Mouse (Mus musculus) adrenal gland, adult 2 months (tissue): ENCODE measurements around the gene Mrpl18. TPM values are rescaled to one million over a fixed set of nuclear protein-coding genes. Genes with fewer than 3 reads are reported as not detected.
"Not testable (repeated sequence)": the region's sequence is repeated elsewhere in the genome, so short reads cannot be mapped to it uniquely, and the experiment has no call there.

Experiments
- DNase-seq: peaks from one replicate; pipeline ENCODE4 v3.0.0; 2021
- long read RNA-seq: library from polyadenylated mRNA; stranded (forward); transcript quantifications from one replicate; pipeline ENCODE4 v2.0.0, GENCODE M21; 2021
- polyA plus RNA-seq: library from polyadenylated mRNA; depleted of rRNA; stranded (reverse); fragments of >200 nt; gene quantifications from 2 replicates; pipeline ENCODE4 v1.2.3, GENCODE M21; 2012; rRNA removed
- total RNA-seq, 2 experiments: library from RNA; stranded (reverse); gene quantifications; 2 replicates each; pipeline ENCODE4 v1.2.3; 2021

Mrpl18 gene
- 10 to 100 TPM; 59.6 to 81.3 TPM for total RNA-seq
- polyA plus RNA-seq, result 24.1 and 26.7 TPM in 2 replicates
- long read RNA-seq, transcript Mrpl18-201 (4 exons, 1,219 nt), result major isoform, 70 of 75 reads
- long read RNA-seq, partial matches to known transcripts, result 4 of 75 reads
- long read RNA-seq, other reads (novel, unspliced or antisense), result 1 of 75 reads

- peak; percentile 100 for DNase-seq
Observed at GRCm38 (mm10) chr17:12915881-12916583, at the start of gene Mrpl18. TSS of gene Mrpl18 (minus strand) at chr17:12916345.

GRCm38 (mm10) chr17:12963476-12963875 lies 47.3 kb upstream of the Mrpl18 start:
- DNase-seq, result no peak

DNA sequence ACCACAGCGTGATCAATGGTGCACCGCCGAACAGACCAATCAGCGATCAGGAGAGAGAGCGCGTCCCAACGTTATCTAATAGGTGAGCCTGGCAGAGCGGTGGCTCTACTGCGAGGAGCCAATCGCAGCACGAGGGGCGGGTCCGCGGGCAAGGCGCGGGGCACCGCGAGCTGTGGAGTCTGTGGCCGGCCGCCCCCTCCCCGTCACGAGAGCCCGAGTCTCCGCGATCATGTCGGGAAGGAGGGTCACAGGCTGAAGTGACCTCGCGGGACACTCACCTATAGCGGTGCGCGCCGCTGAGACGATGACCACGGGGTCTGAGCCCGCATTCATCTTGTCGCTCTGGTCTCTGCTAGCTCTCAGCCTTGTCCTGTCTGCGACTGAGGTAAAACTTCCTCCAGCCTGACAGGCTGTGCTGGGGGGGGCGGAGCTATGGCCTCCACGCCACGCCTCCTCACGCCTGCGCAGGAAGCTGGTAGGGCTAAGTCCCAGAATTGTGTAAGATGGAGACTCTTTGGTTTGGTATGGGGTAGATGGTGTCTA lies 44.3 kb upstream of the Mrpl18 start, which contains the start of gene Acat2:
TSS of gene Acat2 (minus strand) at position 417 of the 543 bp plus-strand sequence.
- peak; percentile 97 for DNase-seq

DNA sequence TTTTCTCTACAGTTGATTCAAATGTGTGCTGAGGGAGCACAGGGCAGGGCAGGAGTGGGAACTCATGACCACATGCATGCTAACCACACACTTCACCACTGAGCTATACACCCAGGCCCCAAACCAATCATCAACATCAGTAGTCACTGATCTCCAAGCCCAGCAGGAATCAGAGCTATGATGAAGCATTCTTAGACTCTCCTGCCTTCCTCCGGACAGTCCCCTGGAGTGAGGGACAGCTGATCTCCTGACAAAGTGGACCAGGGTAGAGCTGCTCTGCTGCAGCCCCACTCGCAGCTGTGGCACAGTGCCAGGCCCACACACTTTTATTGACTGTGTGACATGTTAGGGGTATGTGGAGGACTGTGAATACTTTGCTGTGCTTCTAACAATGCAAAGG lies 43.2 kb upstream of the Mrpl18 start:
- DNase-seq, result not testable (repeated sequence)

DNA sequence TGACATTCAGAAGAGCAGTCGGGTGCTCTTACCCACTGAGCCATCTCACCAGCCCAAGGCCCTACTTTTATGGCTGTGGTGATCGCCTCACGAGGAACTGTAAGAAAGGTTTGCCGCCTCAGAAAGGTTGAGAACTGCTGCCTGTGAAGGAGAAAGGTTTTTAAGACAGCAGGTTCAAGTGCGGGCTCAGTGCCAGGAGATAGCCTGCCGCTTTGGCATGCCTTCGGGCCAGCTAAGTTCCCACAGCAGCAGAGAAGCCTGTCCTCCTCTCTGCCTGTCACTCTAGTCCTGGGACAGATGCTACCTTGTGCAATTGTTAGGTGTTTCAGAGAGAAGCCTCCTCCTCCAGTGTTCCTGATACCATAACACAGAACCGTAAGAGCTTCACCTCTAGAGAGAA lies 40.5 kb upstream of the Mrpl18 start:
- DNase-seq, result no peak

DNA sequence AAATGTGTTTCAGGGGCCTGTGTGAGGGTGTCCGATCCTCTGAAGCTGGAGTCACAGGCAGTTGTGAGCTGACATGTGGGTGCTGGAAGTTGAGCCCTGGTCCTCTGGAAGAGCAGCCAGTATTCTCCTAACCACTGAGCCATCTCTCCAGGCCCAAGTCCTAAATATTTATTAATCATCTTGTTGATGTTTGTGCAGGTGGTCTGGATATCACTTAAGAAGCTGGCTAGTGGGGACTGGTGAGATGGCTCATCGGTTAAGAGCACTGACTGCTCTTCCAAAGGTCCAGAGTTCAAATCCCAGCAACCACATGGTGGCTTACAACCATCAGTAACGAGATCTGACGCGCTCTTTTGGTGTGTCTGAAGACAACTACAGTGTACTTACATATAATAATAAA lies 33.5 kb upstream of the Mrpl18 start:
- no peak for DNase-seq

DNA sequence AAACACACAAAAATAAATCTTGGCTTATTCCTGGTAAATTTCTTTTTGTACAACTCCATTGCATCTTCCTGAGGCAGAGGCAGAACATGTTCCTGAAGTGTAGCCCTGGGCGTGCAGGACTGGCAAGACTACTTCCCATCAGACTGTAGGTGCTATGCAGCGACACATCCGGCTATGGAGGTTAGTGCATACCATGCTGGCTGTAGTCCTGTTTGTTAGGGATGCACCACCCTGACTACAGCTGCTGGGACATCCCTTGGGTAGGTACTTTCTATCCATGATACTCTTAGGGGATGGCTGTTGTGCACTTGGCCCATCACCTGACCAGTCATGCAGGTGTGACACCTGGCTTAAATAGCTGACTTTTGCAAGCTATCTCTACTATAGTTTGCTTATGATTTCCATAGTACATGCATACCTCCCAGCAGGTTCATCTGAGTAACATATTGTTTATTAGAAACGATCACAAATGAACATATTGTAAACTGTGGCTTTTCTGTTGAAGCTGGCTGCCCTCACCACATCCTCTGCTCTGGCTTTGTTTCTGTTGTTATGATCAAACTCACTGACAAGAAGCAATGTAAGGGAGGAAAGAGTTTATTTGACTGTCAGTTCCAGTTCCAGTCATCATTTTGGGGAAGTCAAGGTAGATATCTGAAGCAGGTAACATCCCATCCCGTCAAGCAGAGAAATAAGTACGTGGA lies 26.5 kb upstream of the Mrpl18 start:
- no peak for DNase-seq

DNA sequence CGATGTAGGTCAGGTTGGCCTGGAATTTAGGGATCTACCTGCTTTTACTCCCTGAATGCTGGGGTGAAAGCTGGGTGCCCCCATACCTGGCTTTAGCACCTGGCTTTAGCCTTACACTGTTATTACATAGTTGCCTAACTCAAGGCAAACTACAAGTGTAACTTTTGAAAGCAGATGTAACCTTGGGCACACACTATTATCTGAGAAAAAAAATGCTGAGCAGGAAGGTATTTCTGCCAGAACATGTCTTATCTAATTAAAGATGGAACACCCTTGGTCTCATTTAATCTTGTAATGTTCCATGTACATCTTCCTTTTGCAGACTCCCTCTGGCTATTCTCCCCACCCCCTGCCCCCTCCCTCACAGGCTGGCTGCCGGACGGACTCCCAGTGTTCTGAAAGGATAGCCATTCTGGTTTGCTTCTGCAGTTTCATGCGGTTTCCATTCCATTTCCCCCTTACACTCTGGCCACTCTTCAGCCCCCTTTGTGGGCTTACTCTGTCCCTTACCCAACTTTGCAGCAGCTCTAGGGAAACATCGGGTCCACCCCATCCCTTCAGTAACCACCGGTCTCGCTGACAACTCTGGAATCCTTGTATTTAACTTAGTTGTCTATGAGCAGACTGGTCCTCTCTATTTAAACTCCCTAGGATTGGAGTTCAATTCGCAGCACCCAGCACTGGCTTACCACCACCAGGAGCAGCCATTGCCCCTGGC lies 25.6 kb upstream of the Mrpl18 start:
- DNase-seq, result no peak

- DNase-seq, result peak; percentile 38
Observed at GRCm38 (mm10) chr17:12940151-12940805, 24.1 kb upstream of the Mrpl18 start, which contains the start of gene Acat3. TSS of gene Acat3 (minus strand) at chr17:12940600.

DNA sequence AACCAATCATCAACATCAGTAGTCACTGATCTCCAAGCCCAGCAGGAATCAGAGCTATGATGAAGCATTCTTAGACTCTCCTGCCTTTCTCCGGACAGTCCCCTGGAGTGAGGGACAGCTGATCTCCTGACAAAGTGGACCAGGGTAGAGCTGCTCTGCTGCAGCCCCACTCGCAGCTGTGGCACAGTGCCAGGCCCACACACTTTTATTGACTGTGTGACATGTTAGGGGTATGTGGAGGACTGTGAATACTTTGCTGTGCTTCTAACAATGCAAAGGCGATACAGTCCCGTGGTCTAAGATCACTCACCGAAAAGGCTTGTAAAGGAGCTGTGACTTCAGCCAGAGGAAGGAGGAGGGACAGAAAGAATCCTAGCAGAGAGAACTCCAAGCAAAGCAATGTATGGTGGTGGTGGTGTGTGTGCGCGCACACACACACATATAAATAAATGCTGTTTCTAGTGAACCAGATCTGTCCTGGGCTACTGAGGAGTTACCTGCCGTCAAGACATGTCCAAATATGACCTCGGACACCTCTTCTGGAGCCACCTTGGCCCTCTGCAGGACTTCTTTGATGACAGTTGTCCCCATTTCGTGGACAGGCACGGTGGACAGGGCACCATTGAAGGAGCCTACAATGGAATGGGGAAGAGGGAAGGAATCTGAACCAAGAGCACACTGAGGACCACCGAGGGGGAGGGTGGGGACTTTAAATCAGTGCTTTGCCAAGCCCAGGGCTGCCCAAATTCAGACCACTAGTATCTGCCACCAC lies 23.4 kb upstream of the Mrpl18 start:
- not testable (repeated sequence) for DNase-seq

- DNase-seq, result no peak
Observed at GRCm38 (mm10) chr17:12938077-12938476, 21.9 kb upstream of the Mrpl18 start.

DNA sequence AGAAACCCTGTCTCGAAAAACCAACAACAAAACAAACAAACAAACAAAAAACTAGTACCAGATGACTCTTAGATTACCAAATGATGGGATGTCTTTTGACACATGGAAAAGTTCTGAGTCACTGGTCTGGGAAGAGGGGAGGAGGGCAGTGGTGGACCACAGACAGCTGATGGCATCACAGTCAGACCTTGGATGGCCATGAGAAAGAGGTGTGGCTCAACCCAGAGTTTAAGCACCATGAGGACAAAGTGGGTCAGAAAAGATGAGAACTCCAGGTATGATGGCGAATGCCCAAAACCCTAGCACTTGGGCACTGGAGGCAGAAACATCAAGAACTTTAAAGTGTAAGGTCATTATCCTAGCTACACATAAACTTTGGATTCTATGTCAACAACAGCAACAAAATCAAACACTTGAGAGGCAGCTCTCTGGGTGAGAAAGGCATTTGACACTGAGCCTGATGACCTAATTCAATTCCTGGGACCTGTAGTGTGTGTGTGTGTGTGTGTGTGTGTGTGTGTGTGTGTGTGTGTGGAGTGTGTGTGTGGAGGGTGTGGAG lies 21.3 kb upstream of the Mrpl18 start:
- DNase-seq, result peak; percentile 20

DNA sequence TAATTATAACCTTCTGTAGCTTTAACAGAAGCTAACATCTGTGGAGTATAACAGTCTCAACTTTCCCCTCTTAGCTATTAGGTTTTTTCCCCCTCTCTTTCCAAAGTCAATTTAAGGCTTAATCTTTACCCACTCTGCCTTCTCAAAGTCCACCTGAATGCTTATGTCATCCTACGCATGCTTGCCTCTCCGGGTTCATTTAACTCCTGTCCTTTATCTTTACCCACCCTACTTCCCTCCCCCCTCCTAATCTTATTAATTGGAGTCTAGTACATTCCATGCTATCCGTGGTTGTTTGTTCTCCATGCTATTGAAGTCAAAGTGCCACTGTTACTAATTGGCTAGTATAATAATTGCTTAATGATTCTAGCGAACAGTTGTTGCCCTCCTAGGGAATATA lies 19.6 kb upstream of the Mrpl18 start:
- DNase-seq, result no peak

- not testable (repeated sequence) for DNase-seq
Observed at GRCm38 (mm10) chr17:12931576-12931975, 15.4 kb upstream of the Mrpl18 start.

DNA sequence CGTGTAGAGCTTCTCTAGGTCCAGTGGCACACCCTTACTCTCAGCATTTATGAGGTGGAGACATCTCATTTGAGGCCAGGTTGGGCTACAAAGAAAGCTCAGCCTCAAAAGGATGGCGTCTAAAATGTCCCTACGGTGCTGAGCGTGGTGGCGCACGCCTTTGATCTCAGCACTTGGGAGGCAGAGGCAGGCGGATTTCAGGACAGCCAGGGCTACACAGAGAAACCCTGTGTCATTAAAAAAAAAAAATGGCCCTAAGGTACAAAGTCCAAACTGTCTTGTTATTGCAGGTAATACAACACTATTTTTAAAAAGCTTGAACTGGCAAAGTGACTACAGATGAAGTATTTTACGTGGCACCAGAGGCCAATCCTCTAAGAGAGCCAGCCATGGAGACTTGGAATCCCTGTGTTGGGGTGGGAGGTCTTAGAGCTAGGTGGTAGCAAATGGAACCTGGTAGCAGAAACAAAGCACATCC lies 9.6 kb upstream of the Mrpl18 start:
- no peak for DNase-seq

GRCm38 (mm10) chr17:12925001-12925400 lies 8.9 kb upstream of the Mrpl18 start:
- DNase-seq, result peak; percentile 26

- no peak for DNase-seq
Observed at GRCm38 (mm10) chr17:12921073-12921472, 4.9 kb upstream of the Mrpl18 start.

- no peak for DNase-seq
Observed at GRCm38 (mm10) chr17:12916588-12917380, 639 bp upstream of the Mrpl18 start.

DNA sequence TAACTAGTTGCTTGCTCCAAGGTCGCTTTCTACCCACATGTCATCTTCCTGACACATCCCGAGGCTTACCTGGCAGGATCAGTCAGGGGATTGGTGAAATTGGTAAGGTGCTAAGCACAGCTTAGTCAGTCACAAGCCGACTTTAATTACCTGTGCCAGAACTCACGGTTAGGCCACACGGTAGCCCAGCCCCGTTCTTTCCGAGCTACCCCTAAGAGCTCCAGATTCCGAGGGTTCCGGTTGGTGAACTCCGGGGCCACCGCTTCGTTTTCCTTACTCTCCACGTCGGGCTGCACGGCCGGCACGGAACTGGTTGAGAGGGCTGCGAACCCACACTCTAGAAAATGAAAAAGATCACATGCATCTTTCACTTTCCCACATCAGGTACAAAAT lies 661 bp downstream of the Mrpl18 start, which contains the start of gene Tcp1:
TSS of gene Tcp1 (plus strand) at position 214 of the 393 bp plus-strand sequence.
- DNase-seq, result no peak
